Mouse (Mus musculus) midbrain, embryonic 11.5 days (tissue): ENCODE data around the gene Sema5b. TPM values are rescaled to one million over a fixed set of nuclear protein-coding genes. Genes with fewer than 3 reads are reported as not detected.

Experiments used
- polyA plus RNA-seq: library from polyadenylated mRNA; unstranded; fragments of >200 nt; fragmentation: Nextera tagmentation; extraction: Ambion mirVana; gene quantifications from 2 replicates; pipeline ENCODE4 v1.2.1, GENCODE M21; 2014

The Sema5b gene
- polyA plus RNA-seq, 1 experiment from 2014 or later: 31.1 TPM

Other genes starting within 250 kb of the Sema5b start
- gene Sec22a, start 177.2 kb upstream of the Sema5b start, polyA plus RNA-seq: 40.5 and 43.0 TPM in 2 replicates
- gene Pdia5, start 50.3 kb upstream of the Sema5b start, polyA plus RNA-seq: 8.7 and 9.6 TPM in 2 replicates
- 17.5 and 19.3 TPM in 2 replicates for gene Dirc2, start 228.2 kb downstream of the Sema5b start, polyA plus RNA-seq
- gene Hspbap1, start 229.2 kb downstream of the Sema5b start, polyA plus RNA-seq: 21.5 and 22.7 TPM in 2 replicates